Mouse (Mus musculus) brain, embryonic 14.5 days (tissue): ENCODE measurements at regions not wholly inside any gene's neighbourhood (a gene's known extent, or its start where the extent isn't known, plus 50 kb on each side); places are given as distances from the start of the nearest gene placed in this dataset.
A peak's percentile ranks its signal among the peaks of the same experiment; 100 is the strongest.

Experiments used
- DNase-seq: peaks from one replicate; pipeline ENCODE4 v3.0.0-alpha.2; 2011; ENCODE audit warnings: low read depth
- CTCF ChIP-seq: fragments of 200-500 bp; IDR thresholded peaks from 2 replicates; pipeline ENCODE4 v1.5.1; 2012; ENCODE audit warnings: inconsistent platforms, mild to moderate bottlenecking, moderate library complexity, borderline replicate concordance; ENCODE audit not compliant: insufficient read depth, insufficient read length; ENCODE audit errors: extremely low read depth
- POLR2A ChIP-seq: fragments of 200-500 bp; IDR thresholded peaks from 2 replicates; pipeline ENCODE4 v1.6.1; 2012; ENCODE audit warnings: mild to moderate bottlenecking, inconsistent platforms, borderline replicate concordance; ENCODE audit not compliant: poor library complexity, insufficient read depth, insufficient read length, severe bottlenecking; ENCODE audit errors: extremely low read depth

DNA sequence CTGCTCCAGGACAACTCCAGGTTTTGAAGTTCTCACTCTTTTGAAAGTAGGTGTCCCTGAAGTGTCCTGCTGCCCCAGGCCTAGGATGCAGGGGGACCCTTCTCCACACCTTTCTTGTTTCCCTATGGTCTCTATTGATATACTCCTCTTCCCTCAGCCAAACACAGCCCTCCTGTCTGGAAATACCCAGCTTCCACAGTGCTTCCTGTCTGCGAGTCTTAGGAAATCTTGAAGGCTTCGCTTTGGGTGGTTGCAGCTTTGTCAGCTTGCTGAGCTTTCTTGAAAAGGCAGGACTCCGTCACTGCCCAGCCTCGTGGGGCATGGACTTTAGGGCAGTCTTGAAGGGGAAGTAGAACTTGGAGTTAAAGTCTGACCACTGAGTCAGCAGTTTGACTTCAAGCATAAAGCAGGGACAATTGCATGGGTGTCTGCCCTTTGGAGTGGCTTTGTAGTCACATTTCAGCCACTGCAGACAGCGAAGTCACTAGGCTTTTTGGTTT, 51.1 kb upstream of the Lrrc52 start:
- no peak for DNase-seq
- TF ChIP-seq POLR2A (no peak), CTCF (no peak)

GRCm38 (mm10) chr1:167523881-167524280, 57.3 kb upstream of the Lrrc52 start:
- DNase-seq = no peak
- TF ChIP-seq CTCF (no peak), POLR2A (no peak)

DNA sequence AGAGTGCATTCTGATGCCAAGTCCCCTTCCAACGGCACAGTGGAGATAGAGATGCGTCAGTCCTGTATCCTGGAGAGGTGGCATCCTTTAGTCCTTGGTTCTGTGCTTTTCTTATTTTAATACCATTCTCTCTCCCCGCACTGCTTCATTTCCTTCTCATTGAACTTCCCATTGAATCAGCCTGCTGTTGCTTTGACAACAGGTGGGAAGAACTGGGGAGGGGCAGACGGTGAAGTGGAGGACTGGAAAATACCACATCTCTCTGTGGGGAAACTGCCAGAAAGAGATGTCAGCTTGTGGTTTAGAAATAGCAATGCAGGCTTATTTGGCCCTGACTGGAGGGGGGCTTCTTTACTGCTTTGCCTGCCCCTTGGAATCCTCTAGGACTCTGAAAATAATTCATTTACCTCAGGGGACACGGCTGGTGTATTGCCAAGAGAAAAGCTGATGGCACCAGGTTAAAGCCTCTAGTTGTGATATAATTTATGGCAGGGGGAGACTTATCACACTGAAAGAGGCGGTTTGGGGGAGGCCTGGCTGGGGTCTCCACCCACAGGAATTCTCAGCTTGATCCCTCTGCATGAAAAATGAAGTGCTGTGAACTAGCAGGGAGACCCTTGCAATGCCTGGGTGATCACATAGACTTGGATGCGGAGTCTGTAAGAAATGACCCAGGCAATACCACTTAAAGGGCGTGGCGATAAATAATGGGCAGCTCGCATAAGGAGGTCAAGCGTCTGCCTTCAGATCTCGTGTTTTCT, 65.4 kb upstream of the Rxrg start:
- peak; percentile 17 for DNase-seq
- no peak for TF ChIP-seq POLR2A
- TF ChIP-seq CTCF = no peak

- DNase-seq = no peak
- no peak for TF ChIP-seq CTCF
- no peak for TF ChIP-seq POLR2A
Observed at GRCm38 (mm10) chr1:167546000-167546399, 52.2 kb upstream of the Rxrg start.

GRCm38 (mm10) chr1:167547248-167547647, 50.9 kb upstream of the Rxrg start:
- no peak for DNase-seq
- TF ChIP-seq CTCF (no peak), POLR2A (no peak)
